Mouse (Mus musculus) heart, postnatal 36 days (tissue): Measurements from ENCODE around the gene Defb45. TPM values are rescaled to one million over a fixed set of nuclear protein-coding genes. Genes with fewer than 3 reads are reported as not detected.

Experiments used
- DNase-seq, 2 experiments: peaks; one replicate each; pipeline ENCODE4 v3.0.0; 2021 to 2022
- intact Hi-C: fragments of 180-260 bp; cut with DNase I; formaldehyde crosslinking; loops from one replicate; pipeline ENCODE4 v1.15.1; 2025
- total RNA-seq, 2 experiments: library from RNA; stranded (reverse); gene quantifications; 2 replicates each; pipeline ENCODE4 v1.2.3; 2021

Gene Defb45
- total RNA-seq, 2 experiments from 2014 or later, result not detected

GRCm38 (mm10) chr2:152612193-152612592 is 13.0 kb upstream of the Defb45 start:
- intact Hi-C loops, result loop anchor here (10.0 kb wide), 1 partner anchor 133 kb away; no protein-coding TSS in a partner anchor

DNA sequence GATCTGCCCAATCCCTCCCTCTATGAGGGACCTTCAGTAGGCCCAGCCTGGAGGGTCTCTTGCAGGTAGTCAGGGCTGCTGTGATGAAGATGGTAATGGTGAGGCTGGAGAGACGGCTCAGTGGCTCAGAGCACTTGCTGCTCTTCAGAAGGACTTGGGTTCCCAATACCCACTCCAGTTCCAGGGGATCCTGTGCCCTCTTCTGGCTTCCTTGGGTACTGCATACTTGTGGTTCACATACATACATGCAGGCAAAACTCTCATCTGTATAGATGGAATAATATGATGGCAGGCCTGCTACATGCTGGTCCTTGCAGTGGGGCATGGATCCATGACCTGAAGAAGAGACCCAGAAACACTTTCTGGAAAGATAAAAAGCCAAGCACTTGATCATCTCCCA is 9.5 kb upstream of the Defb45 start:
- DNase-seq, result no peak
- intact Hi-C loops, result no loop called here

More at GRCm38 (mm10) chr2:152612193-152612592, 13.0 kb upstream of the Defb45 start:
- no peak for DNase-seq

- intact Hi-C loops, result no loop called here
- DNase-seq, result no peak
These were observed 8.5 kb upstream of the Defb45 start for GRCm38 (mm10) chr2:152607746-152608145.

DNA sequence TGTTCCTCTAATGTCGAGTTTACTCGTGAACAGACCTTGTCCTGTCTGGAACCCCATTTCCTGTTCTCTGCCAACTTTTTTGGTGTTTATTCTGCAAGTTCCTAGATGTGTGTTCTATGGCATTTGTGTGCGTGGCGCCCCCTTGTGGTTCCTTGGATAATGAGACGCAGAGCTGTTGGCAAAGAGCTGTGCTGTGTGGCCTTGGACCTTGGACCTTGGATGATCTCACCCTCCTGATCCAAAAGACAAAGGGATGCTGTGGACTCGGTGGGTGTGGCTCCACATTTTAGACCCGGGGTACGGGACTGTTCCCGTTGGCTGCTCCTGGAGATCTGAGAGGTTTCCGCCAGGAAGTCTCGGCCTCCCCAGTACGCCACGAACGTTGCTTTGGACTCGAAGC is 4.9 kb upstream of the Defb45 start, which contains the start of gene Defb36:
Gene Defb36 (plus strand): TSS at position 271 of the 400 bp plus-strand sequence.
- intact Hi-C loops, result no loop called here
- DNase-seq, result peak; percentile 23 to 53

DNA sequence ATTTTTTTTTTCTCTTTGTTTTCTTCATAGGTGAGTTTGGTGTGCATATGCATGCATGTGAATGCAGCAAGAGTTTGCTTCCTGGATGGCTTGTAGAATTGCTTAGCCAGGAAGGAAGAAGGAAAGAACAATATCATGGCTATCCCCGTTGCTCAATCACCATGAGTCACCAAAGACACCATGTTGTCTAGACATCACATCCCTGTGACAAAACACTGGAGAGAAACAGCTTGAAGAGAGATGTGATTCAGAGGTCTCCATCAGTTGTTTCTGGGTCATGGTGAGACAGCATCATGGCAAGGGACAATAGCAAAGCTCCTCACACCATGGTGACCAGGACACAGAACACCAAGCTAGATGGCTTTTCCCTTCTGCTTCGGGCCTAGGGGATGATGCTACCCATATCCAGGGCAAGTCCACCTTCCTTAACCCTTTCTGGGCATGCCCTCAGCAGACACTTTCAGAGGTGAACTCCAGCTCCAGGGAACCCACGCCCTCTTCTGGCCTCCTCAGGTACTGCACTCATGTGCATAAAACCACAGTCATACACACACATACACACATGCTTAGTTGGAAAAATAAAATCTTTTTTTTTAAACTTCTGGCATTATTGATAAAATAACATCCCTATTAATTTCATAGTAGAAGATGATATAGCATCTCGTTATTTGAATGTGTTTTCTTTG is 2.2 kb upstream of the Defb45 start:
- intact Hi-C loops, result loop anchor here (2.0 kb wide), 1 partner anchor 47 kb away; no protein-coding TSS in a partner anchor

DNA sequence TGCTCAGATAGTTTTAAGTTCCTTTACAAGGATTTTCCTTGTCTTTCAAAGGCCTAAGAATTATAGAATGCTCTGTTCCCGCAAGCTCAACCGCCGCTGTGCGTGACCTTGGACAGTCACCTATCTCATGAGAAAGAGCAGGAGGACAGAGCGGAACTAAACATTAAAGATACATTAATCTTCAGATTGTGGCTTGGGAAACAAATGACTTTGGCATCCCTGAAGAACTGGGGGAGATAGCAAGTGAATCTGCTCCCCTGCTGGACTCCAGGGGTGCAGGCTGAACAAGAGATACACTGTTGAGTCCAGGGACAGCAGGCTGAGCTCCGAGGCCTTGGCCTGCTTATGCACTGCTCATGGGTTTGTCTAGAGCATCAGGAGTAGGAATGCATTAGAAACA is 877 bp upstream of the Defb45 start:
- DNase-seq, result no peak
- intact Hi-C loops, result loop anchor here (2.0 kb wide), 1 partner anchor 45 kb away; no protein-coding TSS in a partner anchor

More for the DNA sequence above, 2.2 kb upstream of the Defb45 start:
- no peak for DNase-seq

- no peak for DNase-seq
- intact Hi-C loops, result loop anchor here (5.0 to 10.0 kb wide), 2 partner anchors 137 to 194 kb away; partner anchors contain the start of gene Sox12
These were observed 10.2 kb downstream of the Defb45 start for GRCm38 (mm10) chr2:152589021-152589420.

DNA sequence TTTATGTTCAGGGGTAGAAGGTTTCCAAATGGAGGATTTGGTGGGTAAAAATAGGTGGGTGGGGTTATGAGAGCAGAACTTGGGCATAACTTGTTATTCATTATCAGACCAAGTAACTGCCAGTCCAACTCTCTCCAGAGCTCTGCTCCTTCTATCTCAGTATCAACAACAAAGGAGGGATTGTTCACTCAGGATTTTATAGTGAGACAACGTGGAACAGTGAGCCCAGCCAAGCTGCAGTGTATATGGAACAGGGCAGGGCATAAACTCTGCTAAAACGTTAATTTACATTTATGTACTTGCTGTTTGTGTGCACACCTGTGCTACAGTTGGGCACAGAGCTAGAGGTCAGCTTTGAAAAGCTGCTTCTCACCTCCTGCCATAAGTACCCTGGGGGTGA is 10.7 kb downstream of the Defb45 start:
- DNase-seq, result no peak
- intact Hi-C loops, result loop anchor here (5.0 to 10.0 kb wide), 2 partner anchors 136 to 194 kb away; partner anchors contain the start of gene Sox12

DNA sequence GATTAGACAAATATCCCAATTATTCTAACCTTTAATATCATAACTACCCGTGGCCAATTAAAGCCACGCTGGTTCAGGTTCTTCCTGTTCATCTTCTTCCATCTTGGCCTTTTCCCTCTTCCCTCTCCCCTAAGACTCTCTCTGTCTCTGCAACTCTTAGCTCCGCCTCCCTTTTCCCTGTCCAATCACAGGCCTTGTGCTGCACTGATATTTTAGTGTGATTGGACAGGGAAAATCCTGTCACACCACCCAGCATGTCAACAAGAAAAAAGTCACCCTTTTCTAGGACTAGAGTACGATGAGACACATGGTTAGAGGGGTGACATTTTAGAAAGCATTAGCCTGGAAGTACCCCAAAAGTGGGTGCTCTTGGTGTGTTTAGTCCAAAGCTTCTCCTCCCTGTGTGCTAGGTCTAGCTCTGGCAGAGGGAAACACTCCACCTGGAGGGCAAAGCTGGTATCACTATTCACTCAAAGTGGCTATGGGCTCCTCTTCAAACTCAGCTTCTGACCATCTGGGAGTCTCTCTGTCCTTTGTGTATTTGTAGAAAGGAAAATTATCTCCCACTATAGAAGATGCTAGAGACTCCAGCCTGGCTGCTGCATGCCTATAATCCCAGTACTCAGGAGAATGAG is 12.2 kb downstream of the Defb45 start:
- no peak for DNase-seq
- intact Hi-C loops, result loop anchor here (5.0 to 10.0 kb wide), 2 partner anchors 135 to 192 kb away; partner anchors contain the start of gene Sox12

GRCm38 (mm10) chr2:152580612-152581011 is 18.6 kb downstream of the Defb45 start:
- DNase-seq, result no peak
- intact Hi-C loops, result loop anchor here (10.0 kb wide), 1 partner anchor 186 kb away; the partner anchor contains the start of gene Sox12

- intact Hi-C loops, result loop anchor here (10.0 kb wide), 1 partner anchor 185 kb away; the partner anchor contains the start of gene Sox12
- no peak for DNase-seq
These were observed 19.1 kb downstream of the Defb45 start, which contains the start of gene Defb19 for GRCm38 (mm10) chr2:152580107-152580506. TSS of gene Defb19 (minus strand) at chr2:152580312.

- no peak for DNase-seq
- intact Hi-C loops, result no loop called here
These were observed 25.7 kb downstream of the Defb45 start for GRCm38 (mm10) chr2:152573484-152573883.

DNA sequence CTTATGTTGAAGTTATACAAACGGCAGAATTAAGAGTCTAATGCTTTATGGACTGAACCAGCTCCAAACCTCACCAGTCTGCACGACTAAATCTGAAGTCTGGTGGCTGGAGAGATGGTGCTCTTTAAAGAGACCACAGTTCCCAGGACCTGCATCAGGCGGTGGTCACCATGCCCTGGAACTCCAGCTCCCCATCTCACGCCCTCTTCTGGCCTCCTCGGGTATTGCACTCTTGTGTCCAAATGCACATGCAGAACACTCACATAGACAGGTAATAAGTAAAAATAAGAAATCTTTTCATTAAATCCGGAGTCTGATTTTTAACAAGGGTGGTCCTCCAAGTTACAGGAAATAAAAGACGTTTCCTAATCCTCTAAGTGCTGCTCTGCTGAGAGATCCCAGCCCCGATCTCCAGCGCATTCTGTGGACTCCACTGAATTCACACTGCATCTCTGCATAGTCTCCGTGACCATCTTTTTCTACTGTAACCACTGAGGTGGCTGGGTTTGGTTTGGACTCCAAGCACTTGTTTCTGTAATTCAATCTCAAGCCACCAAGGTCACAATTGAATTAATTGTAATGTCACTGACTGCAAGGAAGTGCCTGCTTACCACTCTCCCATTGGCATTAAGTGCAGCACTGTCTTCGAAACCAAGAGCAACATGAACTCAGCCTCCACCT is 26.9 kb downstream of the Defb45 start, which contains the start of gene Defb21:
Gene Defb21 (plus strand): TSS at position 631 of the 681 bp plus-strand sequence.
- no peak for DNase-seq
- intact Hi-C loops, result no loop called here

DNA sequence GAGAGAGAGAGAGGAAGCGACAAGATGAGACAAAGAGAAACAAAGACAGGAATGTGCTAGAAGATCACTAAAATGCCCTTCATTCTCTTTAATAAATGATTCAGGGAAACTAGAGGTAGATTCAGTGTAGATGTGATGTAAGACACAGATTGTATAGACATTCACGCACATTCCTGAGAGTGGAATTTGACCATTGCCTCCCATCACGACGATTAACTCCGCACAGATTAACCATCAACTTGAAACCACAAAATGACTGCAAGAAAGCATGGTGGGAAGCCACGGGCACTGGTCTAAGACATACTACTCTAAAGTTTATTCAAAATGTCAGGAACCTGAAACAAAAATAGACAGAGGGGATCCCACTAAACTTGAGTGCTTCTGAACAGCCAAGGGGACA is 28.9 kb downstream of the Defb45 start:
- intact Hi-C loops, result no loop called here
- no peak for DNase-seq

- intact Hi-C loops, result no loop called here
These were observed 29.3 kb downstream of the Defb45 start for GRCm38 (mm10) chr2:152569881-152570280.

GRCm38 (mm10) chr2:152569038-152569437 is 30.2 kb downstream of the Defb45 start, which contains the start of gene Gm17416:
TSS of gene Gm17416 (plus strand) at chr2:152569338.
- no peak for DNase-seq
- intact Hi-C loops, result no loop called here

More at GRCm38 (mm10) chr2:152569881-152570280, 29.3 kb downstream of the Defb45 start:
- DNase-seq, result no peak

- intact Hi-C loops, result no loop called here
- no peak for DNase-seq
These were observed 42.5 kb downstream of the Defb45 start for GRCm38 (mm10) chr2:152556655-152557054.

- intact Hi-C loops, result loop anchor here (2.0 kb wide), 1 partner anchor 47 kb away; no protein-coding TSS in a partner anchor
- DNase-seq, result peak; percentile 44 to 65
These were observed 45.3 kb downstream of the Defb45 start for GRCm38 (mm10) chr2:152553774-152554423.

DNA sequence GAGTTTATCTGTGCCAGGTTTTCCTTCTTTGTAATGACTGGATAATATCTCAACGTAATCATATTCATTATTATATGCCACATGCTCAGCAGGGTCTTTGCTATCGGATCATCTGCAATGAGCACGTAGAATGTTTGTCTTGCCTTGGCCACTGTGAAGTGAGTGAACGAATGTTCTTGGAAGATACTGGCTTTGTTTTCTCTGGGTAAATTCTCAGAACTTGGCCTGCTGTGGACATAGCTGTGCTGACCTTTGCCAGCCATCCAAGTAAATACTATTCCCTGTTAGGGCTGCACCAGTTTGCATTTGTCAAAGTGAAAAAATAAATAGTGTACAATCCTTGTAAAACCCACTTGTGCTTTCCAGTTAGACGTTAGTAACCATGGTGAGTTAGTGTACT is 51.1 kb downstream of the Defb45 start:
- intact Hi-C loops, result loop anchor here (10.0 kb wide), 1 partner anchor 153 kb away; the partner anchor contains the start of gene Sox12
- no peak for DNase-seq

DNA sequence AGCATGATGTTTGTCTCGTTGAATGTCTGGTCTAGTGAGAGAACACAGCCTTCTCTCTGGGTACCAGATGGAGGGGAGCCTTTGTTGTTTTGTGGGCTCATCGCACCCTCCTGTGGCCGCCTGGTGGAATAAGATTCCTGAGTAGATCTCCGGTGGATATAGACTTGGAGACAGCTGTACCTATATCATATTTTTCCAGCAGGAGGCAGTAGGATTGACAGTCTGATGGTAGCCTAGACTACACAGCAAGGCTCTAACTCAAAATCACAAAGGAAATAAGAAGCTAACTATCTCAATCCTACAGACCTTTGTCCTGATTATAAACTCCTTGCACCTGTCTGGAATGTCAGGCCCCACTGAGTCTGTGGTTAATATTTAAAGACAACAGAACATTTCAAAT is 54.5 kb downstream of the Defb45 start:
- peak; percentile 3 to 4 for DNase-seq
- intact Hi-C loops, result loop anchor here (5.0 to 10.0 kb wide), 2 partner anchors 72 to 150 kb away; partner anchors contain the start of gene Sox12
